Mouse (Mus musculus): ENCODE measurements at regions not wholly inside any gene's neighbourhood (a gene's known extent, or its start where the extent isn't known, plus 50 kb on each side); places are given as distances from the start of the nearest gene placed in this dataset.

- TF ChIP-seq POLR2A (IDR thresholded peaks at IDR 0.05; ENCODE audit: insufficient read depth, low read depth, low read length) (no peak), CTCF (IDR thresholded peaks at IDR 0.05) (no peak), EP300 (IDR thresholded peaks at IDR 0.05; ENCODE audit: insufficient read depth, low read depth, low read length) (no peak)
These were observed 322.4 kb upstream of the Pard3b start for GRCm38 (mm10) chr1:61316261-61316660.

All from heart, adult 2 months (tissue).